Mouse (Mus musculus) lung, embryonic 14.5 days (tissue): ENCODE measurements around the gene Ap2b1. TPM values are rescaled to one million over a fixed set of nuclear protein-coding genes. Genes with fewer than 3 reads are reported as not detected.

Experiments used
- ATAC-seq: fragments of 200-750 bp; cut with Nextera tagmentation; 2 replicates; pipeline ENCODE4 v1.8.0; 2017; ENCODE audit warnings: mild to moderate bottlenecking, moderate TSS enrichment, moderate library complexity; ENCODE audit not compliant: insufficient read depth
- DNase-seq: peaks from one replicate; pipeline ENCODE4 v3.0.0-alpha.2; 2015
- H3K27ac ChIP-seq: fragments of 300-500 bp; sonication (generic); 2 replicates; pipeline ENCODE4 v1.5.1; 2014; ENCODE audit warnings: low read depth, mild to moderate bottlenecking, moderate library complexity
- H3K27me3 ChIP-seq: fragments of 300-500 bp; sonication (generic); 2 replicates; pipeline ENCODE4 v1.6.1; 2014; ENCODE audit warnings: low read length, control low read depth; ENCODE audit not compliant: insufficient read depth
- H3K36me3 ChIP-seq: fragments of 300-500 bp; sonication (generic); 2 replicates; pipeline ENCODE4 v1.6.1; 2014; ENCODE audit warnings: control low read depth; ENCODE audit not compliant: insufficient read depth
- H3K4me1 ChIP-seq: fragments of 300-500 bp; sonication (generic); 2 replicates; pipeline ENCODE4 v1.6.1; 2014; ENCODE audit warnings: antibody characterized with exemption, control low read depth; ENCODE audit not compliant: insufficient read depth
- H3K4me2 ChIP-seq: fragments of 300-500 bp; sonication (generic); 2 replicates; pipeline ENCODE4 v1.6.1; 2014; ENCODE audit warnings: mild to moderate bottlenecking
- H3K4me3 ChIP-seq: fragments of 300-500 bp; sonication (generic); 2 replicates; pipeline ENCODE4 v1.5.1; 2014; ENCODE audit warnings: low read depth, low read length
- H3K9ac ChIP-seq: fragments of 300-500 bp; sonication (generic); 2 replicates; pipeline ENCODE4 v1.6.1; 2014
- H3K9me3 ChIP-seq: fragments of 300-500 bp; sonication (generic); 2 replicates; pipeline ENCODE4 v1.6.1; 2016; ENCODE audit warnings: low read depth, low read length, control low read depth
- CTCF ChIP-seq: IDR thresholded peaks from 2 replicates; pipeline ENCODE4 v1.5.1; 2016; ENCODE audit warnings: antibody characterized with exemption, low read depth
- WGBS: fragments of 180-500 bp; shearing (Covaris S2); extraction: QIAGEN DNeasy Blood & Tissue Kit; methylation state at CpG from one replicate; pipeline ENCODE4 v1.1.7; 2014; 5-methylcytosine and 5-hydroxymethylcytosine counted together
- polyA plus RNA-seq: library from polyadenylated mRNA; unstranded; fragments of >200 nt; fragmentation: Nextera tagmentation; extraction: Ambion mirVana; gene quantifications from 2 replicates; pipeline ENCODE4 v1.2.1, GENCODE M21; 2014

The Ap2b1 gene
- polyA plus RNA-seq, 1 experiment from 2014 or later: 75.3 TPM

DNA sequence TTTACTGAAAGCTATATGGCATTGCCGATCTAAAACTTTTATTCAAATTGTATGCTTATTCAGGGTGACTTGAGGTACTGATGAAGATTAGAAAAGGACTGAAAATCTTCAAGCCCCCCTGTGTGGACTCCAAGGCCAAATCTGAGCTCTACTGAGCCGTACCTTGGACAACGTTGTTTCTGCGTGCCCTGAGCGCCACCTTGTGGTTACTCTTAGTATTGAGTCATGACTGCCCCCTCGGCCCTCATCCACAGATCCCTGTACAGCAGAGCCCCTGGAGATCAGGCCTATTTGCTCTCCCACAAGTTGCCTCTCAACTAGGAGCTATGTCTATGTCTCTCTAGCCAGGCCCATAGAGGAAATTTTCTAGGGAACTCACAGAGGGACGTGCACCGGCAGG, 125.9 kb downstream of the Ap2b1 start:
- Histone ChIP-seq H3K9me3 (no peaks in the 10 kb centered on the region), H3K27ac (no peak overlapping the region), H3K27me3 (peaks cover 29% of the 10 kb centered on the region), H3K4me2 (no peak overlapping the region), H3K36me3 (no peaks in the 10 kb centered on the region), H3K4me3 (no peak overlapping the region), H3K9ac (no peak overlapping the region), H3K4me1 (no peaks in the 10 kb centered on the region)
- ATAC-seq (no peak), DNase-seq (peak; percentile 91)
- 5% methylated on average over 8 of the region's 8 CpGs for WGBS
- peak; percentile 94 for TF ChIP-seq CTCF

DNA sequence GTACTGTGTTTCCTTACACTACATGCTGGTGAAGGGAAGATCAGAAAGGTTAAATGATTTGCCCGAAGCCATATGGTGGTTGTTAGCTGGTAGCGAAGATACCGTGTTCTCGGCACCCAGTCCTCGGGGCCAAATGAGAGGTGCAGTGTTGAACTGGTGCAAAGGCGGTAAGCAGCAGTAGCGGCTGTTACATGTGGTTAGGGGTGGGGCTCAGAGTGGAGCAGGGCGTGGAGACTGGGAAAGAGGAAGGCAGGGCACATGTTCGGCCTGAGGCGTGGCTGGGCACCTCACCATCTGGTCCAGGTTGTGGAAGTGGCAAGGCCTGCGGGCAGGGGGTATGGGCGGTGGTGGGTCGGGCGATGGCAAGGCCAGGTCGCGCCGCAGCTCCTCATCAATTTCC, 128.1 kb downstream of the Ap2b1 start:
- H3K9me3 ChIP-seq: no peaks in the 10 kb centered on the region
- DNase-seq: no peak
- H3K4me1 ChIP-seq: no peaks in the 10 kb centered on the region
- no peaks in the 10 kb centered on the region for H3K36me3 ChIP-seq
- no peak overlapping the region for H3K27ac ChIP-seq
- WGBS: 21% methylated on average over 17 of the region's 17 CpGs
- TF ChIP-seq CTCF: no peak
- no peak overlapping the region for H3K9ac ChIP-seq
- H3K4me2 ChIP-seq: no peak overlapping the region
- H3K4me3 ChIP-seq: no peak overlapping the region
- ATAC-seq: no peak
- peaks cover 24% of the 10 kb centered on the region; the same call in 1 of the 2 replicates for H3K27me3 ChIP-seq

DNA sequence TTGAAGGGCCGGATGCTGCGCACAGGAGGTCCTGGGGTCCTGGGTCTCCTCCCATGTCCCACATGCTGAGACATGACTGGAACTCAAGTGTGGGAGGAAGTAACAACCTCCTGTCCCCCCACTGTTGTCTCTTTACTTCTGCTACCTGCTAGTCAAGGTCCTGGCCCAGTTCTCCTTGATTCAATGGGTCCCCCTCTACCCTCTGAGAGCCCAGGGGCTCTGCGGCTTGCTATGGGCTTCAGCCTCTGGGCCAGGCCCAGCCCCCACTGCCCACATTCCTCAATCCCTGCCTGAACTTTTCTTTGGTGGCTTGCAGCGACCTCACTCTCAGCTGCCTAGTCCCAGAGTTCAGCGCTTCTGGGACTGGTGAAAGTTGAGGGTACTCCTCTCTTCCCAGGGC, 130.5 kb downstream of the Ap2b1 start, which contains the start of gene Gas2l2:
TSS of gene Gas2l2 (minus strand) at position 101 of the 400 bp plus-strand sequence.
- H3K4me1 ChIP-seq: no peaks in the 10 kb centered on the region
- H3K36me3 ChIP-seq: no peaks in the 10 kb centered on the region
- DNase-seq (no peak), ATAC-seq (no peak)
- no peak for TF ChIP-seq CTCF
- peaks cover 24% of the 10 kb centered on the region; the same call in 1 of the 2 replicates for H3K27me3 ChIP-seq
- no peak within 1 kb of the TSS for H3K27ac ChIP-seq
- WGBS: 43% methylated on average over 5 of the region's 5 CpGs
- H3K9ac ChIP-seq: no peak within 1 kb of the TSS
- H3K9me3 ChIP-seq: no peaks in the 10 kb centered on the region
- no peak within 1 kb of the TSS for H3K4me2 ChIP-seq
- H3K4me3 ChIP-seq: no peak within 1 kb of the TSS

DNA sequence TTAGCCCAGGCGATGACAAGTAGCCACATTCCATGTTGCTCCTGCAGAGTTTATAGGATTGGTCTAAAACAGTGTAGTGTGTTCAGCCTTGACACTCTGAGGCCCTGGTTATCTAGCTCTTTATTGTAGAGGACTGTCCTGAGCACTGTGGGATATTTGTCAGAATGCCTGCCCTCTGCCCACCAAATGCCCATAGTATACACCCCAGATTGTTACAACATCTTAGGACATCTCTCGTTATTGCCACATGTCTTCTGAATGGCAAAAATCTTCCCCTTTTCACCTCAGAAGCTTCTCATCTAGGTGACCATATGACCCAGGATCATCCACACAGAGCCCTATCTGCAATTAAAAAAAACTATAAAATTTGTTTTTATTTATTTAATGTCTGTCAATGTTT, 133.7 kb downstream of the Ap2b1 start:
- ATAC-seq (no peak), DNase-seq (no peak)
- Histone ChIP-seq H3K27me3 (peaks cover 11% of the 10 kb centered on the region; the same call in 1 of the 2 replicates), H3K4me2 (no peak overlapping the region), H3K4me3 (no peak overlapping the region), H3K36me3 (no peaks in the 10 kb centered on the region), H3K27ac (no peak overlapping the region), H3K4me1 (no peaks in the 10 kb centered on the region), H3K9ac (no peak overlapping the region), H3K9me3 (no peaks in the 10 kb centered on the region)
- 70% methylated on average over 2 of the region's 2 CpGs for WGBS
- no peak for TF ChIP-seq CTCF

DNA sequence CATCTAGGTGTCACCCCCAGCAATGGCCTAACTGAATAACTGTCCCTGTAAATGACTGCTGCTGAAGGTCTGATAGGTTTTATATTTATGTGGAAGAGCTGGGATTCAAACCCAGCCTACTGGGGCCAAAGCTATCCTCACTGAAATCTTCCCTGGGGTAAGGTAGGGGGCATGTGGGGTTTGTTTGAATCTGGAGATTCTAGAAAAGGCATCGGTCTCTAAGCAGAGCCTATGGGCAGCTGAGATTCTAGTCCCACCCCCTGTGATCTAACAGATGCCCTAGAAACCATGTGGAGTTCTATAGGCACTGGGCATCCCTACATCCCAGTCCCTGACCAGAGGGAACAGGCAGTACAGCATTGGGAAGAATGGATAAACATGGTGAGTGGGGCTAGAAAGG, 138.6 kb downstream of the Ap2b1 start, which contains the start of gene 1700020L24Rik:
TSS of gene 1700020L24Rik (plus strand) at position 301 of the 400 bp plus-strand sequence.
- no peak within 1 kb of the TSS for H3K4me3 ChIP-seq
- H3K4me2 ChIP-seq: no peak within 1 kb of the TSS
- no peak for TF ChIP-seq CTCF
- H3K27me3 ChIP-seq: peaks cover 15% of the 10 kb centered on the region
- H3K36me3 ChIP-seq: no peaks in the 10 kb centered on the region
- DNase-seq (no peak), ATAC-seq (no peak)
- WGBS: 86% methylated on average over 1 of the region's 1 CpGs
- no peak within 1 kb of the TSS for H3K9ac ChIP-seq
- H3K4me1 ChIP-seq: no peaks in the 10 kb centered on the region
- H3K27ac ChIP-seq: no peak within 1 kb of the TSS
- H3K9me3 ChIP-seq: no peaks in the 10 kb centered on the region

DNA sequence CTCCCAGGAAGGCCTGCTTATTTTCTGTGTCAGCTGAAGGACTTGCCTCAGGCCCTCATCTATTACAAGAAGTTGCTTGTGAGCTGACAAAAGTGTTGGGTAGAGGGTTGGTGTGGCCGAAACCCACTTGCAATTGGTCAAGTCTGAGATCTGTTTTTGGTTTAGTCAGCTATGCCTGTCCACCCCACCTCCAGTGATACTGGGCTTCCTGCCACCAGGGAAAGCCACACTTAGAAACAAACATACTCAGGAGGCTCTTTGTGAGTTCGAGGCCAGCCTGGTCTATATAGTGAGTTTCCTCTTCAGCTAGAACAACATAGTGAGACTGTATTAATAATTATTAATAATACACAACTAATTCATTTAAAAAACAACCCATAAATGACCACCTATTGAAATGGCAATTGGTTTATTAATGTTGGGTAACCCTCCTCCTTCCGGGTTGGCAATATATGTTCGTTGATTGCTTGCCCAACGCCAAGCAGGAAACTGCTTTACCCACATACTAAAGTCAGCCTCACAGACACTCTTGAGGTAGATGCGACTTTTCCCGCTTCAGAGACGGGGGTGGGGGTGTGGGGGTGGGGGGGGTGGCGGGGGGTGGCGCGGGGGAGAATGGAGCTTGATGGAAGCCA, 140.7 kb downstream of the Ap2b1 start:
- Histone ChIP-seq H3K27me3 (peaks cover 35% of the 10 kb centered on the region), H3K9ac (no peak overlapping the region; the same call in 1 of the 2 replicates), H3K27ac (no peak overlapping the region), H3K4me3 (peak overlapping the region; percentile 58; the same call in 1 of the 2 replicates), H3K9me3 (no peaks in the 10 kb centered on the region), H3K4me2 (peak overlapping the region; percentile 90), H3K36me3 (no peaks in the 10 kb centered on the region), H3K4me1 (no peaks in the 10 kb centered on the region)
- ATAC-seq (no peak), DNase-seq (no peak)
- 27% methylated on average over 11 of the region's 11 CpGs for WGBS
- TF ChIP-seq CTCF: no peak

DNA sequence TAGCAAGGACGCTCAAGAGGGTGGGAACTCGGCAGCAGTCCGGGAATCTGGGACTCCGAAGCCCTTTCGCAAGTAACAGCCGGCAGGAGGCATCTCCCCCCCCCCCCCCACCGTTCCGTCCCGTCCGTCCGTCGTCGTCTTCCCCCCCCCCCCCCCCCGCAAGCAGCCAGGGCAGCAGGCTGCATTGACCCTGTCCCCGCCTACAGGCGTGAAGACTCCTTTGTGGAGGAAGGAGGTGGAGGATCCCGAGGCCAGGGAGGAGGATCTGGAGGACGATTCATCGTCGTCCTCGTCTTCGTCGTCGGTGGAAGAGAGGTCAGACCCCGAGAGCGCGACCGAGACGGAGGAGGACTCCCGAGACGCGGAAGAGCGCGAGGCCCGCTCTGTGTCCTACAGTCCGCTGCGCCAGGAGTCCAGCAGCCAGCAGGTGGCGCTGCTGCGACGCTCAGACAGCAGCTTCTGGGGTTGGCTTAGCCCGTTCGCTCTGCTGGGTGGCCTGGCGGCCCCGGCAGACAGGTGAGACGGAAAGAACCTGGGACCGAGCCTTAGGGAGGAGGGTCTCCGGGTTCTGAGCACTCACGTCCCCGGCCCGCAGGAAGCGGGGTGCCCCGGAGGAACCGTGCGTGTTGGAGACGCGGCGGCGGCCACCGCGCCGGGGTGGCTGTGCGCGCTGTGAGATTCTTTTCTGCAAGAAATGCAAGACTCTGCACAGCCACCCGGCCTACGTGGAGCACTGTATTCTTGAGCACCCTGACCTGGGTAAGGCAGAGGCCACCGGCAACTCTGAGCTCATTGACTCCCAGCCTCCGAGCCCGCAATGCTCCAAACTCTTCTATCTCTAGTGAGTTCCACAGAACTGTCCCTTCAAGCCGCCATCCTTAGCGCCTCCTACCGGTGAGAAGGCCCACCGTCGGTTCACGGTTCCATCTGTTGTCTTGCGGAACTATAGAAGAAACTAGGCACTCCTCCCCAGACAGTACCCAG, 141.5 kb downstream of the Ap2b1 start:
- ATAC-seq: peak; percentile 96
- peak overlapping the region; percentile 90 for H3K4me2 ChIP-seq
- no peaks in the 10 kb centered on the region for H3K4me1 ChIP-seq
- WGBS: under 1% methylated on average over 66 of the region's 75 CpGs
- peak; percentile 98 for DNase-seq
- H3K9me3 ChIP-seq: no peaks in the 10 kb centered on the region
- peak overlapping the region; percentile 58 for H3K4me3 ChIP-seq
- peaks cover 43% of the 10 kb centered on the region for H3K27me3 ChIP-seq
- peak overlapping the region; percentile 51 for H3K9ac ChIP-seq
- H3K27ac ChIP-seq: no peak overlapping the region
- no peaks in the 10 kb centered on the region for H3K36me3 ChIP-seq
- TF ChIP-seq CTCF: peak; percentile 99
